Mouse (Mus musculus) liver, embryonic 14.5 days (tissue): ENCODE results near the gene Ror1.

Source experiments
- CTCF ChIP-seq: IDR thresholded peaks from 2 replicates; pipeline ENCODE4 v1.5.1; 2016; ENCODE audit warnings: antibody characterized with exemption, low read depth, control low read depth
- EP300 ChIP-seq: IDR thresholded peaks from 2 replicates; pipeline ENCODE4 v1.6.1; 2016; ENCODE audit warnings: antibody characterized with exemption, low read depth

DNA sequence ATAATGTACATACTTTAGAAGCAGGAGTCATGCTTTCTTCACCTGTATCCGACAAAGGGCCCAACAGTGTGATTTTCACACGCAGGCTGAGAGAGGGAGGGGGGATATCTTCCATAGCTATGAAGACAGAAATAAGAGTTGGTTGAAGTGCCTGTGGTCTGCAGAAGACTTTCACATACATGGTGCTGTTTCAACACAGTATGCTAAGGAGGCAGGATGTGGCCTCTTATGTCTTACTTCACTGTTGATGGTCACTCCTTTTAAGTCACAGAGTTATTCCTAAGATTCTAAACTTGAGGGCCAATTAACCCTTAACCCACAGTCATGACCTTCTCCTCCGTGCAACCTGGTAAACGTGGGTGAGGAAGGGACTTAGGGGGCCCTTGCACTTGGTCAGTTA, 286.2 kb downstream of the Ror1 start:
- no peak for TF ChIP-seq CTCF
- no peak for TF ChIP-seq EP300
